Mouse (Mus musculus) forebrain, embryonic 13.5 days (tissue): Measurements from ENCODE around the gene Osbpl5. TPM values are rescaled to one million over a fixed set of nuclear protein-coding genes. Genes with fewer than 3 reads are reported as not detected.
"Not testable (repeated sequence)": the region's sequence is repeated elsewhere in the genome, so short reads cannot be mapped to it uniquely, and the experiment has no call there.

Experiments used
- ATAC-seq: fragments of 200-750 bp; cut with Nextera tagmentation; 2 replicates; pipeline ENCODE4 v1.8.0; 2017
- H3K27ac ChIP-seq: fragments of 300-500 bp; sonication (generic); 2 replicates; pipeline ENCODE4 v1.5.1; 2015; ENCODE audit warnings: inconsistent platforms, mild to moderate bottlenecking, moderate library complexity
- H3K27me3 ChIP-seq: fragments of 300-500 bp; sonication (generic); 2 replicates; pipeline ENCODE4 v1.6.1; 2015; ENCODE audit warnings: mild to moderate bottlenecking, inconsistent platforms
- H3K36me3 ChIP-seq: fragments of 300-500 bp; sonication (generic); 2 replicates; pipeline ENCODE4 v1.6.1; 2015; ENCODE audit warnings: mild to moderate bottlenecking, inconsistent platforms; ENCODE audit not compliant: poor library complexity, severe bottlenecking
- H3K4me1 ChIP-seq: fragments of 300-500 bp; sonication (generic); 2 replicates; pipeline ENCODE4 v1.6.1; 2015; ENCODE audit warnings: inconsistent platforms
- H3K4me2 ChIP-seq: fragments of 300-500 bp; sonication (generic); 2 replicates; pipeline ENCODE4 v1.6.1; 2015; ENCODE audit warnings: inconsistent platforms, mild to moderate bottlenecking, moderate library complexity
- H3K4me3 ChIP-seq: fragments of 300-500 bp; sonication (generic); 2 replicates; pipeline ENCODE4 v1.5.1; 2015; ENCODE audit warnings: mild to moderate bottlenecking, inconsistent platforms
- H3K9ac ChIP-seq: fragments of 300-500 bp; sonication (generic); 2 replicates; pipeline ENCODE4 v1.6.1; 2015; ENCODE audit warnings: mild to moderate bottlenecking, inconsistent platforms
- H3K9me3 ChIP-seq: fragments of 300-500 bp; sonication (generic); replicated peaks from 2 replicates; pipeline ENCODE4 v1.6.1; 2016; ENCODE audit warnings: inconsistent platforms
- WGBS: fragments of 180-500 bp; shearing (Covaris S2); methylation state at CpG from one replicate; pipeline ENCODE4 v1.1.7; 2015; 5-methylcytosine and 5-hydroxymethylcytosine counted together
- polyA plus RNA-seq: library from polyadenylated mRNA; unstranded; fragments of >200 nt; fragmentation: Nextera tagmentation; extraction: Ambion mirVana; gene quantifications from 2 replicates; pipeline ENCODE4 v1.2.1, GENCODE M21; 2015

Osbpl5 gene
- polyA plus RNA-seq, 1 experiment from 2014 or later = 21.6 TPM

- WGBS = 90% methylated on average over 5 of the region's 5 CpGs
- H3K27me3 ChIP-seq = 0 out of 2 replicates have a peak, but pooled peaks cover 3% of the 10 kb centered on the region
- H3K27ac ChIP-seq = no peak overlapping the region
- no peak for ATAC-seq
- H3K36me3 ChIP-seq = peaks cover 82% of the 10 kb centered on the region
- H3K4me1 ChIP-seq = no peaks in the 10 kb centered on the region
- no peak overlapping the region for H3K4me3 ChIP-seq
- H3K9me3 ChIP-seq = no peaks in the 10 kb centered on the region
- H3K4me2 ChIP-seq = no peak overlapping the region
- H3K9ac ChIP-seq = no peak overlapping the region
Measured at GRCm38 (mm10) chr7:143691181-143691580, 65.6 kb downstream of the Osbpl5 start.

- no peak overlapping the region for H3K4me2 ChIP-seq
- no peak overlapping the region for H3K9ac ChIP-seq
- H3K4me1 ChIP-seq = peaks cover 6% of the 10 kb centered on the region; the same call in 1 of the 2 replicates
- peaks cover 10% of the 10 kb centered on the region; the same call in 1 of the 2 replicates for H3K27me3 ChIP-seq
- no peak overlapping the region for H3K4me3 ChIP-seq
- no peaks in the 10 kb centered on the region for H3K9me3 ChIP-seq
- 78% methylated on average over 4 of the region's 4 CpGs for WGBS
- ATAC-seq = no peak
- H3K27ac ChIP-seq = no peak overlapping the region
- H3K36me3 ChIP-seq = peaks cover 70% of the 10 kb centered on the region
Measured at GRCm38 (mm10) chr7:143689946-143690345, 66.8 kb downstream of the Osbpl5 start.

GRCm38 (mm10) chr7:143689481-143689880, 67.3 kb downstream of the Osbpl5 start:
- 80% methylated on average over 7 of the region's 7 CpGs for WGBS
- Histone ChIP-seq H3K9me3 (no peaks in the 10 kb centered on the region), H3K4me3 (no peak overlapping the region), H3K36me3 (peaks cover 67% of the 10 kb centered on the region), H3K27ac (no peak overlapping the region), H3K27me3 (peaks cover 12% of the 10 kb centered on the region; the same call in 1 of the 2 replicates), H3K4me2 (no peak overlapping the region), H3K9ac (no peak overlapping the region), H3K4me1 (peaks cover 6% of the 10 kb centered on the region; the same call in 1 of the 2 replicates)
- no peak for ATAC-seq

- not testable (repeated sequence) for H3K27ac ChIP-seq, H3K9me3 ChIP-seq, H3K4me3 ChIP-seq, H3K4me1 ChIP-seq, H3K9ac ChIP-seq, ATAC-seq, H3K4me2 ChIP-seq
- H3K36me3 ChIP-seq = peaks cover 39% of the 10 kb centered on the region
- WGBS = 91% methylated on average over 3 of the region's 3 CpGs
- peaks cover 16% of the 10 kb centered on the region; the same call in 1 of the 2 replicates for H3K27me3 ChIP-seq
Measured at GRCm38 (mm10) chr7:143686676-143687075, 70.1 kb downstream of the Osbpl5 start.

GRCm38 (mm10) chr7:143686191-143686590, 70.6 kb downstream of the Osbpl5 start:
- not testable (repeated sequence) for H3K27ac ChIP-seq, ATAC-seq, H3K9me3 ChIP-seq

GRCm38 (mm10) chr7:143685359-143686067, 71.3 kb downstream of the Osbpl5 start, which contains the start of gene Tnfrsf23:
Gene Tnfrsf23, minus strand, starts transcription at chr7:143685872.
- peak within 1 kb of the TSS; percentile 75 for H3K4me2 ChIP-seq
- no peak within 1 kb of the TSS for H3K27ac ChIP-seq
- WGBS = 5% methylated on average over 35 of the region's 35 CpGs
- H3K36me3 ChIP-seq = peaks cover 28% of the 10 kb centered on the region
- peak within 1 kb of the TSS; percentile 30 for H3K9ac ChIP-seq
- ATAC-seq = peak; percentile 89
- H3K4me1 ChIP-seq = peaks cover 6% of the 10 kb centered on the region; the same call in 1 of the 2 replicates
- H3K9me3 ChIP-seq = no peaks in the 10 kb centered on the region
- H3K4me3 ChIP-seq = peak within 1 kb of the TSS; percentile 36
- H3K27me3 ChIP-seq = peaks cover 16% of the 10 kb centered on the region; the same call in 1 of the 2 replicates

More at GRCm38 (mm10) chr7:143686191-143686590, 70.6 kb downstream of the Osbpl5 start:
- WGBS = 65% methylated on average over 4 of the region's 4 CpGs
- H3K4me1 ChIP-seq, H3K4me3 ChIP-seq, H3K9ac ChIP-seq, H3K4me2 ChIP-seq: not testable (repeated sequence)
- Histone ChIP-seq H3K27me3 (peaks cover 16% of the 10 kb centered on the region; the same call in 1 of the 2 replicates), H3K36me3 (peaks cover 34% of the 10 kb centered on the region)

GRCm38 (mm10) chr7:143684569-143684968, 72.2 kb downstream of the Osbpl5 start:
- not testable (repeated sequence) for H3K27ac ChIP-seq, H3K9ac ChIP-seq, H3K4me3 ChIP-seq, H3K4me1 ChIP-seq, H3K9me3 ChIP-seq, H3K4me2 ChIP-seq, ATAC-seq
- peaks cover 20% of the 10 kb centered on the region for H3K36me3 ChIP-seq
- 78% methylated on average over 1 of the region's 2 CpGs for WGBS
- H3K27me3 ChIP-seq = peaks cover 16% of the 10 kb centered on the region; the same call in 1 of the 2 replicates

GRCm38 (mm10) chr7:143681566-143681965, 75.2 kb downstream of the Osbpl5 start:
- Histone ChIP-seq H3K36me3 (no peaks in the 10 kb centered on the region), H3K9ac (no peak overlapping the region), H3K27ac (no peak overlapping the region), H3K27me3 (peaks cover 14% of the 10 kb centered on the region; the same call in 1 of the 2 replicates), H3K4me2 (no peak overlapping the region), H3K9me3 (no peaks in the 10 kb centered on the region), H3K4me3 (no peak overlapping the region), H3K4me1 (peaks cover 6% of the 10 kb centered on the region; the same call in 1 of the 2 replicates)
- ATAC-seq = no peak
- WGBS = 81% methylated on average over 1 of the region's 1 CpGs

GRCm38 (mm10) chr7:143680836-143681235, 75.9 kb downstream of the Osbpl5 start:
- not testable (repeated sequence) for H3K4me2 ChIP-seq, H3K4me3 ChIP-seq, H3K9me3 ChIP-seq, ATAC-seq, H3K9ac ChIP-seq, H3K27ac ChIP-seq, H3K36me3 ChIP-seq, H3K4me1 ChIP-seq
- H3K27me3 ChIP-seq = peaks cover 14% of the 10 kb centered on the region; the same call in 1 of the 2 replicates
- WGBS = 63% methylated on average over 2 of the region's 2 CpGs

- not testable (repeated sequence) for H3K4me3 ChIP-seq, H3K36me3 ChIP-seq, H3K9ac ChIP-seq, H3K27ac ChIP-seq, H3K4me1 ChIP-seq, H3K27me3 ChIP-seq, H3K9me3 ChIP-seq, H3K4me2 ChIP-seq, ATAC-seq
- 81% methylated on average over 2 of the region's 2 CpGs for WGBS
Measured at GRCm38 (mm10) chr7:143679650-143680049, 77.1 kb downstream of the Osbpl5 start.

- Histone ChIP-seq H3K9me3 (no peaks in the 10 kb centered on the region), H3K9ac (no peak overlapping the region), H3K4me2 (no peak overlapping the region), H3K27me3 (no peaks in the 10 kb centered on the region), H3K27ac (no peak overlapping the region), H3K4me3 (no peak overlapping the region), H3K36me3 (no peaks in the 10 kb centered on the region), H3K4me1 (no peaks in the 10 kb centered on the region)
- no peak for ATAC-seq
Measured at GRCm38 (mm10) chr7:143666427-143667311, 90.1 kb downstream of the Osbpl5 start.

- Histone ChIP-seq H3K27ac (no peak overlapping the region), H3K9ac (no peak overlapping the region), H3K4me1 (no peaks in the 10 kb centered on the region), H3K36me3 (no peaks in the 10 kb centered on the region), H3K4me2 (no peak overlapping the region), H3K9me3 (no peaks in the 10 kb centered on the region), H3K27me3 (no peaks in the 10 kb centered on the region), H3K4me3 (no peak overlapping the region)
- 86% methylated on average over 2 of the region's 2 CpGs for WGBS
- ATAC-seq = no peak
Measured at GRCm38 (mm10) chr7:143663470-143663869, 93.3 kb downstream of the Osbpl5 start.
